Mouse (Mus musculus): ENCODE data around the gene Gm20920. TPM values are rescaled to one million over a fixed set of nuclear protein-coding genes. Genes with fewer than 3 reads are reported as not detected.
"Not testable (repeated sequence)": the region's sequence is repeated elsewhere in the genome, so short reads cannot be mapped to it uniquely, and the experiment has no call there.

Gm20920 gene
- not detected for total RNA-seq (2021)

GRCm38 (mm10) chrY:51851820-51852219 lies at the start of gene Gm20920:
TSS of gene Gm20920 (plus strand) at chrY:51852120.
- not testable (repeated sequence) for DNase-seq
